Mouse (Mus musculus) embryonic facial prominence, embryonic 10.5 days (tissue): ENCODE measurements around the gene Ifngr1. TPM values are rescaled to one million over a fixed set of nuclear protein-coding genes. Genes with fewer than 3 reads are reported as not detected.
"Not testable (repeated sequence)": the region's sequence is repeated elsewhere in the genome, so short reads cannot be mapped to it uniquely, and the experiment has no call there.

Experiments
- DNase-seq: peaks from one replicate; pipeline ENCODE4 v3.0.0-alpha.2; 2017; ENCODE audit warnings: low spot score
- H3K27ac ChIP-seq: fragments of 300-500 bp; sonication (generic); replicated peaks from 2 replicates; pipeline ENCODE4 v1.5.1; 2016; ENCODE audit warnings: mild to moderate bottlenecking
- H3K27me3 ChIP-seq: fragments of 300-500 bp; sonication (generic); replicated peaks from 2 replicates; pipeline ENCODE4 v1.6.1; 2016; ENCODE audit warnings: low read depth, mild to moderate bottlenecking; ENCODE audit not compliant: poor library complexity, severe bottlenecking
- H3K36me3 ChIP-seq: fragments of 300-500 bp; sonication (generic); replicated peaks from 2 replicates; pipeline ENCODE4 v1.6.1; 2016; ENCODE audit warnings: mild to moderate bottlenecking, moderate library complexity
- H3K4me1 ChIP-seq: fragments of 300-500 bp; sonication (generic); 2 replicates; pipeline ENCODE4 v1.6.1; 2016
- H3K4me3 ChIP-seq: fragments of 300-500 bp; sonication (generic); 2 replicates; pipeline ENCODE4 v1.5.1; 2016; ENCODE audit warnings: mild to moderate bottlenecking, moderate library complexity
- H3K9me3 ChIP-seq: fragments of 300-500 bp; sonication (generic); 2 replicates; pipeline ENCODE4 v1.6.1; 2016; ENCODE audit warnings: mild to moderate bottlenecking
- WGBS: fragments of 180-500 bp; shearing (Covaris S2); methylation state at CpG from one replicate; pipeline ENCODE4 v1.1.7; 2016; 5-methylcytosine and 5-hydroxymethylcytosine counted together
- polyA plus RNA-seq: library from polyadenylated mRNA; unstranded; fragments of >200 nt; fragmentation: Nextera tagmentation; extraction: Ambion mirVana; gene quantifications from 2 replicates; pipeline ENCODE4 v1.2.1, GENCODE M21; 2016

The Ifngr1 gene
- polyA plus RNA-seq, 1 experiment from 2014 or later = 29.6 TPM

DNA sequence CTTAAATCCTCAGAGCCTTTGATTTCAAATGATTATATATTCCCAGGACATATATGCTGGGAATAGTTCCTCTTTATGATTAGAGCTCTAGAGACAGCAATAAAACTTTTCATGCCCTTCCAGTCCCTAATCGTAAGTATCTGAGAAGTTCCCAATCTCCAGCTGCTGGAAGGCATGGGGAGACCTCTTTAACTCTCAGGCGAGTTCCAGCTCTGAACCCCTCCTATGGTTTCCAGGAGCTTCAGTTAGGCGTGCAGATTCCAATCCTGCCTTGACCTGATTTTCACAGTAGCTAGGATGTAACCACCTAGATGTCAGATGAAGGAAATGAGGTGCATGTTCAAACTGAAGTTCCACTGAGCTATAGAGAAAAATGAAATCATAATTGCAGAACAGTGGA is 807 bp downstream of the Ifngr1 start:
- Histone ChIP-seq H3K36me3 (no peaks in the 10 kb centered on the region), H3K27ac (peak overlapping the region; percentile 88; the same call in 1 of the 2 replicates), H3K9me3 (no peaks in the 10 kb centered on the region), H3K27me3 (peaks cover 13% of the 10 kb centered on the region; the same call in 1 of the 2 replicates), H3K4me1 (peaks cover 15% of the 10 kb centered on the region; the same call in 1 of the 2 replicates), H3K4me3 (peak overlapping the region; percentile 76)
- no peak for DNase-seq
- WGBS = 17% methylated on average over 3 of the region's 3 CpGs

- no peak for DNase-seq
- WGBS = 81% methylated on average over 3 of the region's 3 CpGs
Measured at GRCm38 (mm10) chr10:19593296-19593695, 1.5 kb downstream of the Ifngr1 start.

GRCm38 (mm10) chr10:19594201-19594905 is 2.6 kb downstream of the Ifngr1 start:
- 79% methylated on average over 3 of the region's 3 CpGs for WGBS
- Histone ChIP-seq H3K27me3 (peaks cover 13% of the 10 kb centered on the region; the same call in 1 of the 2 replicates), H3K4me1 (peaks cover 15% of the 10 kb centered on the region; the same call in 1 of the 2 replicates), H3K36me3 (peaks cover 16% of the 10 kb centered on the region), H3K9me3 (no peaks in the 10 kb centered on the region), H3K27ac (no peak overlapping the region), H3K4me3 (no peak overlapping the region)
- DNase-seq = no peak

More at GRCm38 (mm10) chr10:19593296-19593695, 1.5 kb downstream of the Ifngr1 start:
- peaks cover 15% of the 10 kb centered on the region; the same call in 1 of the 2 replicates for H3K4me1 ChIP-seq
- H3K9me3 ChIP-seq = no peaks in the 10 kb centered on the region
- peaks cover 6% of the 10 kb centered on the region for H3K36me3 ChIP-seq
- H3K4me3 ChIP-seq = no peak overlapping the region
- peaks cover 13% of the 10 kb centered on the region; the same call in 1 of the 2 replicates for H3K27me3 ChIP-seq
- no peak overlapping the region for H3K27ac ChIP-seq

- no peaks in the 10 kb centered on the region for H3K27me3 ChIP-seq
- H3K9me3 ChIP-seq = peaks cover 4% of the 10 kb centered on the region
- peaks cover 29% of the 10 kb centered on the region for H3K36me3 ChIP-seq
- H3K4me3 ChIP-seq = no peak overlapping the region
- peaks cover 15% of the 10 kb centered on the region; the same call in 1 of the 2 replicates for H3K4me1 ChIP-seq
- no peak for DNase-seq
- whole genome bisulfite sequencing = 88% methylated on average over 4 of the region's 4 CpGs
- no peak overlapping the region for H3K27ac ChIP-seq
Measured at GRCm38 (mm10) chr10:19596866-19597265, 5.1 kb downstream of the Ifngr1 start.

GRCm38 (mm10) chr10:19598091-19598490 is 6.3 kb downstream of the Ifngr1 start:
- Histone ChIP-seq H3K9me3 (peaks cover 4% of the 10 kb centered on the region), H3K27me3 (no peaks in the 10 kb centered on the region), H3K4me1 (peaks cover 8% of the 10 kb centered on the region; the same call in 1 of the 2 replicates), H3K4me3 (no peak overlapping the region), H3K27ac (no peak overlapping the region), H3K36me3 (peaks cover 41% of the 10 kb centered on the region)
- DNase-seq = no peak
- 87% methylated on average over 11 of the region's 11 CpGs for WGBS

DNA sequence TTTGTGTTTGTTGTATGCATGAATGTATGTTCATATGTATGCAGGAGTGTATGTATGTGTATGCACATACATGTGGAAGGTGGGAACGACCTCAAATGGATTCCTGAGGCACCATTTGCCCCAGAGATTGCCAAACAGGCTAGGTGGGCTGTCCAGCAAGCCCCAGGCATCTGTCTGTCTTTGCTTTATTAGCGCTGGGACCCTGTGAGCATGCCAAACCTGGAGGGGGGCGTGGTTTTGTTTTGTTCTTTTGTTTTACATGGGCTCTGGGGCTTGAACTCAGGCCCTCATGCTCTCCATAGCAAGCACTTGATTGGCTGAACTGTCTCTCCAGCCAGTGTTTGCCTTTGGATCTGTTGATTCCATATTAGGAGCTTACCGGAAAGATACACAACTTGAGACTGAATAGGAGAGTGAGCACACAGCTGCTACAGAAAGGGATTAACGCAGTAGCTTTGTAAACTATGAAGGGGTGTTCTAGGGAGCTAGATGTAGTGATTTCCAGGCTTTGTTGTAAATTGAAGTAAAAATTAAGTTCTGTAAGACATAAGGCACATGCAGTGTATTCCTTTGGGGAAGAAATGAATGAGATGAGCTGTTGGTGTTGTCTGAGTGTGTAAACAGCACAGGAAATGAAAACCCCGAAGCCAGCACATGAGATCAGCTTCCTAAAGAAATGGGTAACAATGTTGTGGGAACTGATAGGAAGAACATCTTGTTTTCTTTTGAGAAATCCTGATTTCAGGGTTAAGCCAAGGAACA is 7.8 kb downstream of the Ifngr1 start:
- no peak overlapping the region for H3K4me3 ChIP-seq
- no peak overlapping the region for H3K27ac ChIP-seq
- DNase-seq = no peak
- WGBS = 77% methylated on average over 6 of the region's 6 CpGs
- H3K9me3 ChIP-seq = peaks cover 4% of the 10 kb centered on the region
- H3K4me1 ChIP-seq = peaks cover 2% of the 10 kb centered on the region; the same call in 1 of the 2 replicates
- peaks cover 54% of the 10 kb centered on the region for H3K36me3 ChIP-seq
- H3K27me3 ChIP-seq = no peaks in the 10 kb centered on the region

GRCm38 (mm10) chr10:19600093-19600420 is 8.3 kb downstream of the Ifngr1 start:
- Histone ChIP-seq H3K9me3 (peaks cover 4% of the 10 kb centered on the region), H3K4me3 (no peak overlapping the region), H3K27ac (no peak overlapping the region), H3K36me3 (peaks cover 59% of the 10 kb centered on the region), H3K27me3 (no peaks in the 10 kb centered on the region), H3K4me1 (no peaks in the 10 kb centered on the region)
- WGBS = 86% methylated on average over 3 of the region's 3 CpGs
- no peak for DNase-seq

DNA sequence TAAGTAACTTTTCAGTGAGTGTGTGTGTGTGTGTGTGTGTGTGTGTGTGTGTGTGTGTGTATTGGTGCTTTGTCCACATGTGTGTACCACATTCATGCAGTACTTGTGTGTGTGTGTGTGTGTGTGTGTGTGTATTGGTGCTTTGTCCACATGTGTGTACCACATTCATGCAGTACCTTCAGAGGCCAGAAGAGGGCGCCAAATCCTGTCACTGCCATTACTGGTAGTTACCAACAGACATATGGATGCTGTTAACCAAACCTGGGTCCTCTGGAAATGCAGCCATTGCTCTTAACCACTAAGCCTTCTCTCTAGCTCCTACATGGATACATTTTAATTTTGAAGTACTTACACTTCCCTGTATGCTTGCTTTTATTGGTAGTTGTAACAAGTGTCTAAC is 9.8 kb downstream of the Ifngr1 start:
- peaks cover 74% of the 10 kb centered on the region for H3K36me3 ChIP-seq
- H3K9me3 ChIP-seq, H3K27me3 ChIP-seq, H3K27ac ChIP-seq, H3K4me1 ChIP-seq, DNase-seq, H3K4me3 ChIP-seq: not testable (repeated sequence)
- 21% methylated on average over 1 of the region's 1 CpGs for WGBS

GRCm38 (mm10) chr10:19603231-19603630 is 11.5 kb downstream of the Ifngr1 start:
- Histone ChIP-seq H3K4me1 (no peaks in the 10 kb centered on the region), H3K36me3 (peaks cover 86% of the 10 kb centered on the region), H3K27me3 (no peaks in the 10 kb centered on the region), H3K9me3 (peaks cover 4% of the 10 kb centered on the region), H3K4me3 (no peak overlapping the region), H3K27ac (no peak overlapping the region)
- DNase-seq = no peak
- WGBS = 90% methylated on average over 6 of the region's 6 CpGs

GRCm38 (mm10) chr10:19609125-19609524 is 17.4 kb downstream of the Ifngr1 start:
- Histone ChIP-seq H3K9me3 (no peaks in the 10 kb centered on the region), H3K27me3 (no peaks in the 10 kb centered on the region), H3K4me3 (no peak overlapping the region), H3K27ac (peak overlapping the region; percentile 61), H3K36me3 (peaks cover 51% of the 10 kb centered on the region), H3K4me1 (peaks cover 15% of the 10 kb centered on the region)
- DNase-seq = peak; percentile 24
- 39% methylated on average over 14 of the region's 14 CpGs for WGBS

GRCm38 (mm10) chr10:19611616-19612015 is 19.9 kb downstream of the Ifngr1 start:
- peaks cover 19% of the 10 kb centered on the region for H3K4me1 ChIP-seq
- peaks cover 26% of the 10 kb centered on the region for H3K36me3 ChIP-seq
- 51% methylated on average over 2 of the region's 2 CpGs for WGBS
- no peak for DNase-seq
- no peaks in the 10 kb centered on the region for H3K27me3 ChIP-seq
- no peak overlapping the region for H3K4me3 ChIP-seq
- no peak overlapping the region for H3K27ac ChIP-seq
- no peaks in the 10 kb centered on the region for H3K9me3 ChIP-seq

GRCm38 (mm10) chr10:19613111-19613753 is 21.5 kb downstream of the Ifngr1 start:
- H3K9me3 ChIP-seq = no peaks in the 10 kb centered on the region
- H3K36me3 ChIP-seq = peaks cover 10% of the 10 kb centered on the region; the same call in 1 of the 2 replicates
- H3K4me1 ChIP-seq = peaks cover 19% of the 10 kb centered on the region
- DNase-seq = no peak
- no peaks in the 10 kb centered on the region for H3K27me3 ChIP-seq
- 67% methylated on average over 7 of the region's 7 CpGs for WGBS
- 0 out of 2 replicates have a peak overlapping the region, but pooled peaks have one; percentile 5 for H3K27ac ChIP-seq
- no peak overlapping the region for H3K4me3 ChIP-seq
